Mouse (Mus musculus) spleen, adult 12 weeks (tissue): Measurements from ENCODE around the gene Usp51.
"Not testable (repeated sequence)": the region's sequence is repeated elsewhere in the genome, so short reads cannot be mapped to it uniquely, and the experiment has no call there.

ENCODE experiments used
- DNase-seq: peaks from one replicate; pipeline ENCODE4 v3.0.0; 2022; ENCODE audit warnings: low spot score

Gene Usp51

DNA sequence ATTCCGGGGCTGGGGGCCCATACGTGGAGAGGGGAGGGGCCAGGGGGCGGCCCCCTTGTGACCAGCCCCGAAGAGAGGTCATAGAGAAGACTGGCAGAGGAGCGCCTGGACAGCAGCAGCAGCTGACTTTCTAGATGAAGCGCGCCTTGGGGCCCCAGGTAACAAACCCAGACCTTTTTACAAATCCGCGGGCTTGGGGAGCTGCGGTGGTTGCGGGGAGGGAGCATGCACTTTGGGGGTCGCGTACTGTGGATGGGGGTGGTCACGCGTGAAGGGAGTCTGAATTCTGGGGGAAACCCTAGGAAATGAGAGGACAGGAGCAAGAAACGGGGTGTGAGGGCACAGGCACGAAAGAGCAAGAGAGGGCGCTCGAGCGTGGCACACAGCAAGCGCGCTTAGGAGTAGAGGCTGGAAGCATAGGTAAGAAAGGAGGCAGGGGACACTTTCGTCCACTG, at the start of gene Usp51:
TSS of gene Usp51 (plus strand) at position 83 of the 455 bp plus-strand sequence.
- DNase-seq = peak; percentile 6

DNA sequence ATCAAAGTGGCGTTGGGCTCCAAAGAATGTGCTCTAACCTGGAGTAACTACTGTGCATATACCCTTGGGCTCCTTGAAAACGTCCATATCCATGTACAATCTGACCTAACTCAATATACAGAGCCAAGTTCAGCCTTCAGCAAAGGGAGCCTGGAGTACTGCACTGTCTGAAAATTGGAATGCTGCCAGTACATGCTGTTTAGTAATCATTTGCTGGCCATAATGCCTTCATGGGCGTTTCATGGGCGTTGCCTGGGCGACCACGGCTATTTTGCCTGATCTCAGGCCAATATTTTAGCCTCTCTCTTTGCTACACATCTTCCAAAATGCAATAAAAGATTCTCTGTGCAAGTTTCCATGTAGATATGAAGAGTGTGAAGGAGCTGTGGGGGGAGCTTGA, 36.7 kb upstream of the Usp51 start:
- DNase-seq = no peak

DNA sequence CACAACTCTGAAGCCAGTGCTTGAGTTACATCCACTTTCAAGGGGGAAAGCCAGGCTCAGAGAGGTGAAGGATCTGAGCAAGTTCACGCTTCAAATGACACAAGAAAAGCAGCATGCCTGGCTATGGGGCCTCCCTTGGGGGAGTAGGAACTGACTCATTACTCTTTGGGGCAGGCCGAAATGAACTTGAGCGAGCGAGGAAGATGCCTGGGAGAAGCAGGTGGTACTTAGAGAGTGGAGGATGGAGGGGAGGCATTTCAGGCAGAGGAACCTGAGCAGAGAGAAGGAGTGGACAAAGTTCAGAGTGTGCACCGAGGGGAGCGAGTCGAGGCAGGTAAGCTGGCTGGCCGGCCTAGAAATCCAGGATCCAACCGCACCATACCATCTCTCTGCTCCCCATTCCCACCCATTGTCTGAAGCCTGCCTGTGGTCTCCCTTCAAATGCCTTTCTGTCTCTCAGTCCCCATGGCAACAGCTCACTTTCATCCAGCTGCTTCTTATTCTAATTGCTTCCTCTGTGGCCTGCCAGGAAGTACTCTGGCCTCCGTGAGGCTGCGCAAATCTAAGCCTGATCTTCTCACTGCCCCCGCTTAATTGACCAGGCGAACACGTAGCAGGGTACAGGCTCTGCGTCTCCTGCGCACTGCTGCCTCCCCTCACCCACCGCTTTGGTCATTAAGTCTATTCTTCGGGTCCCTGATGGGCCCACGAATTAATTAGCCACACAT, 32.6 kb upstream of the Usp51 start:
- not testable (repeated sequence) for DNase-seq

DNA sequence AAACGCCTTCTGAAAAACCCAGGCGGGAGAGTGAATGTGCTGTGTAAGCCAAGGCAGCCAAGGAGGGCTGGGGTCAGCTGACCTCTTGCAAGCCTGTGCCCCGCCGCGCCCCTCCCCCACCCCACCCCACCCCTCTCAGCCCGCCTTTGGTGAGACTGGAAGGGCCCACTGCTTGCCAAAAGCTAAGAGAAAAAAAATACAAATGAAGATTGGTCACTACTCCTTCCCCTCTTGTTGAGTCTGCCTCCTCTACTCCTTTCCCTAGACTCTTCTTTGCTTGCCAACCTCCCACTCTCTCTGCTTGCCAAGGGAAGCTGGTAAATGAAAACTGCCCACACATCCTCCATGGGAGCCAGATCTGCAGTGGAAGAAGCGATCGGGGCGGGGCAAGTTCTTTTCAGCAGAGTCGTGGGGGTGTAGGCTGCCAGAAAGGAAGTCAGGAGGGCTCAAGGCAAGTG, 32.0 kb upstream of the Usp51 start:
- DNase-seq = no peak

DNA sequence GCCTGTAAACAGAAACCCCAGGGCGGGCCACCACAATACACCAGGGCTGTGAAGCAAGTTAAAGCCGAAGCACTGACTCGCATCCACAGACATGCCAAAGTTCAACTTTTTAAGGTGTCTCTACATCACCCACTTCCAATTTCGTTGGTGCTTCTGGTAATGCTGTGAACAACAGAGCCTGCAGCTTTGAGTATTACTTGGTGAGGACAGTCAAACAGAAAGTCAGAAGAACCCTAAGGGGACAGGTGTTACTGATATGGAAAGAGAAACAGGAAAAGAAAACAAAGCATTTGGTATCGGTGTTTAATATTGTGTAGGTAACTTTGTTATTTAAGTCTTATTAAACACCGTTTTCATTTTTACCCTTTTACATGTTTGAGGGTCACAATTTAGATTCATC, 29.7 kb upstream of the Usp51 start:
- DNase-seq = no peak

DNA sequence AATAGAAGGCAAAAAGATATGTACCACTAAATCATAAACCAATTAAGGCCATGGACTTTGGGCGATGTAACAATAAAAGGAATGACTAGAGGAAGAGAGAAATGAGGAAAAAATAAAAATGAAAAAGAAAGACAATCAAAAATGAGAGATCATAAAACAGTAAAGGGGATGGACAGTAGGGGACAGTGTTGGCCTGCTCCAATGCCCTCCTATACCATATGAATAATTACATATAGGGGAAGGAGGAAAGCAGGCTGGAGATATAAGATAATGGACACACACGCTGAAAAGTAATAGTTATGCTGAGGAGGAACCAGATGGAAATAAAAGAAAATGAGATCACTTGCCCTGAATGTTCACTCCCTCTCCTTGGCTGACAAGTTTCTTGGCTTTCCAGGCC, 21.3 kb upstream of the Usp51 start:
- no peak for DNase-seq

DNA sequence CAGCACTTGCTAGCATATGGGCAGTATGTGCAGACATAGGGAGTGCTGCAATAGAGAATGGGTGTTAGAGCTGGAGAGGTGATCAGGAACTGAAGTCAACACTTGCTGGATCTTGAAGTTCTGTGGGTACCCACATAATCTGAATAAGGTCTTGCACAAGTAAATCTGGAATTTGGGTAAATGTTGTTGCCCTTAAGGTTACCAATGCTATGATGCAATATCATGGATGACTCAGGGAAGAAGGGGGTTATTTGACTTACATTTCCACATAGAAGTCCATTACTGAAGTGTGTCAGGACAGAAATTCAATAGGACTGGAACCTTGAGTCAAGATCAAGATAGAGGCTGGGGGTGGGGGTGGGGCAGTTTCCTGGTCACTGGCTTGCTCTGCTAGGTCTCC, 16.4 kb upstream of the Usp51 start:
- DNase-seq = not testable (repeated sequence)

DNA sequence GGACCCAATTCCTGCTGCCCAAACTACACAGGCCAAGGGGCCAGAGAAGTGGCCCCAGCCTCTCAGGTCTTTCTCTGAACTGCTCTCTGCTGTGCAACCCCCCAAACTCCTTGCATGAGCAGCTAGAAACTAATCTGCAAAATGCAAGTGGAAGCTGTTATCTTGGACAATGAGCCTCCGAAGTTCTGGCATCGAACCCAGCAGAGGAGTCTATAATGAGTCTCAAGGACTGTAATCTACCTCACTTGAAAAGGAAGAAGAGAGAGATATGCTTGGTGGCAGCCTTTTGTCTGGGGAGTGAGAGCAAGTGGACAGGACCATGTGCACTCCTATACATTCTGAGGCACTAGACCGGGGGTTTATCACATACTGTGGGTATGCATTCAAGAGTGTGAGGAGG, 10.2 kb upstream of the Usp51 start:
- not testable (repeated sequence) for DNase-seq

DNA sequence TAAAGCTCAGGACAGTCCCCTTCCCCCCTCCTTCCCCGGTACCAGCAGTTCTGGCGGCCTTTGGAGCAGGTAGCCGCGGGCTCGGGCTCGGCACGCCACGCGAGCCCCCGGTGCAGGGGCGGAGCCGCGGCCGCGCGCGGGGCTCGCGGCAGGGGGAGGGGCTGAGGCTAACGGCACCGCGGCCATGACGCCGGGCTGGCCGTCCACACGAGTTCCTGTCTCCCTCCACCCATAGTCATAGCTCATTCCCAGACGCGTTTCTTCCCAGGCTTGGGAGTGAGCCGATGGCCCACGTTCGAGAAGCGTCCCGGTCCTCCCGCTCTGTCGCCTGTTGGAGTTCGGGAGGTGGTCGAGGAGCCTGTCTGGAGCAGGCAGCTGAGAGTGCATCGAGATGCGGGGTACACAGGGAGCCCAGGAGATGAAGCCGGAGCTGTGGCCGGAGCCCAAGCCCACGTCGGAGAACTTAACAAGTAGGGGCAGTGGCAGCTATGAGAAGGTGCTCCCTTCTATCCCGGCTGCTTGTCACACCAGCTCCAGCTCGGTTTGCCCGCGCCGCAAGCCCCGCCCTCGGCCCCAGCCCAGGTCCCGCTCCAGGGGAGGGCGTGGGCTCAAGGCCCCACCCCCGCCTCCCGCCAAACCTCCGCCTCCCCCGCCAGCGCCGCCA, 884 bp downstream of the Usp51 start:
- DNase-seq = peak; percentile 21

DNA sequence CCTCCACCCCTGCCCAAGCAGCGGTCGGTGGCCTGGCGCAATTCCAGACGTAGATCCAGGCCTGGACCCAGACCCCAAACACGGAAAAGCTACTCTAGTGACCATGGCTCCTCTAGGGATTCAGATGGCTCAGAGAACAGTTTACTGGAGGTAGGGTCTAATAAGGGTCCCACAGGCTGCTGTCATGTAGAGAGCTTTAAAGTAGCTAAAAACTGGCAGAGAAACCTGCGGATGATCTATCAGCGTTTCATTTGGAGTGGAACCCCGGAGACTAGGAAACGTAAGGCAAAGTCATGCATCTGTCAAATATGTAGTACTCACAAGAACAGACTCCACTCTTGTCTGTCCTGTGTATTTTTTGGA, 1.4 kb downstream of the Usp51 start:
- DNase-seq = no peak

DNA sequence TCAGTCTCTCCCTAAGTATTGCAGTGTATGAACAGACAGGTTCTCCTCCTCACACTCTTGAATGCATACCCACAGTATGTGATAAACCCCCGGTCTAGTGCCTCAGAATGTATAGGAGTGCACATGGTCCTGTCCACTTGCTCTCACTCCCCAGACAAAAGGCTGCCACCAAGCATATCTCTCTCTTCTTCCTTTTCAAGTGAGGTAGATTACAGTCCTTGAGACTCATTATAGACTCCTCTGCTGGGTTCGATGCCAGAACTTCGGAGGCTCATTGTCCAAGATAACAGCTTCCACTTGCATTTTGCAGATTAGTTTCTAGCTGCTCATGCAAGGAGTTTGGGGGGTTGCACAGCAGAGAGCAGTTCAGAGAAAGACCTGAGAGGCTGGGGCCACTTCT, 19.0 kb downstream of the Usp51 start:
- DNase-seq = not testable (repeated sequence)

DNA sequence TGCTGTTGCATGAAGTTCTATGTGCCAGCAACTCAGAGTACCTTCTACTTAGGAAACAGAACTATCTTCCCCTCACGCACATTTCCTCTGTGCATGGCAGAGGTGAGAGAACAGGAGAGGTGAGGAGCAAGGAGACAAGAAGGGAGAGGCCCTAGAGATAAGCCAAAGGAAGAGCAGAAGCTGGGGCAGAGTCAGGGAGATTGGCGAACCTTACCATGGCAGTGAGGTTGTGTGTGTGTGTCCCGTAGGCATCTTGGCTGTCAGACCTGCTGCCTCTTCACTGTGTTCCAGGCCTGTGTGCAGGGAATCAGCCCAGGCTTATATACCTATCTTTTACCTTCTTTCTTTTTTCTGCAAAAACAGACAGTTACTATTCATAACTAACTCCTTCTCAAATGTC, 19.4 kb downstream of the Usp51 start:
- not testable (repeated sequence) for DNase-seq

DNA sequence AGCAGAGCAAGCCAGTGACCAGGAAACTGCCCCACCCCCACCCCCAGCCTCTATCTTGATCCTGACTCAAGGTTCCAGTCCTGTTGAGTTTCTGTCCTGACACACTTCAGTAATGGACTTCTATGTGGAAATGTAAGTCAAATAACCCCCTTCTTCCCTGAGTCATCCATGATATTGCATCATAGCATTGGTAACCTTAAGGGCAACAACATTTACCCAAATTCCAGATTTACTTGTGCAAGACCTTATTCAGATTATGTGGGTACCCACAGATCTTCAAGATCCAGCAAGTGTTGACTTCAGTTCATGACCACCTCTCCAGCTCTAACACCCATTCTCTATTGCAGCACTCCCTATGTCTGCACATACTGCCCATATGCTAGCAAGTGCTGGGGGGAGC, 25.3 kb downstream of the Usp51 start:
- DNase-seq = not testable (repeated sequence)

DNA sequence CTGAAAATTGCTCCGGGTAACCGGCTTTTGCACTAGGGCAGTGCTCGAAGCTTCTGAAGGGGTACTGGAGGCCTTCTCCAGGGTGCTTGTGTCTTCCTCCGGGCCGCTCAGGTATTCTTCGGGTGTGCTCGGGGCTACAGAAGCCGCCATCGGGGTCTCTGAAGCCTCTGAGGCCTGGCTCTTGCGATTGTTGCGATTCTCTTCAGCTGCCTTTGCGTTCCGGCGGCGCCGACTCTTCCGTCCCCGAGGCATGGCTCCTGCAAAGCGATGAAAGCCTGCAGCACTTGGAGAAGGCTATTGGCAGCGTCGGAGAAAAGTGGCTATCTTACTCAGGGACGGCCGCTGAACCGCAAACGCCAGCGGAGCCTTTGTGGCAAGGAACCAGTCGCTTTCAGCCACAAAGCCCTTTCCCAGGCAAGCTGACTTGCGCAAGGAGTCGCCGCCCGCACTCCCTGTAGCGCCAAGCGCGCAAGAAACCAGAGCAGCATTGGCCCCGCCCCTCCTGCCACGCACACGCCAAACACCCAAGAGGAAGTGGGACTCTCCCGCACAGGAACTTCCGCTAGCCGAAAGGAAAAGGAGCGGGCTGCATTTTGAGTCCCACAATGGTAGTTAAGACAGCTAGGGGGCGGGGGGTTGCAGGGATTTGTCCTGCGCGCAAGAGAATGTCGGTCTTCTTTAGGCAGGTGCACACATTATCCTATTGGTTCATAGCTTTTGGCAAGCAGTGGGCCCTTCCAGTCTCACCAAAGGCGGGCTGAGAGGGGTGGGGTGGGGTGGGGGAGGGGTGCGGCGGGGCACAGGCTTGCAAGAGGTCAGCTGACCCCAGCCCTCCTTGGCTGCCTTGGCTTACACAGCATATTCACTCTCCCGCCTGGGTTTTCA, 31.1 kb downstream of the Usp51 start, which contains the start of gene Mageh1:
TSS of gene Mageh1 (minus strand) at position 489 of the 885 bp plus-strand sequence.
- DNase-seq = no peak

DNA sequence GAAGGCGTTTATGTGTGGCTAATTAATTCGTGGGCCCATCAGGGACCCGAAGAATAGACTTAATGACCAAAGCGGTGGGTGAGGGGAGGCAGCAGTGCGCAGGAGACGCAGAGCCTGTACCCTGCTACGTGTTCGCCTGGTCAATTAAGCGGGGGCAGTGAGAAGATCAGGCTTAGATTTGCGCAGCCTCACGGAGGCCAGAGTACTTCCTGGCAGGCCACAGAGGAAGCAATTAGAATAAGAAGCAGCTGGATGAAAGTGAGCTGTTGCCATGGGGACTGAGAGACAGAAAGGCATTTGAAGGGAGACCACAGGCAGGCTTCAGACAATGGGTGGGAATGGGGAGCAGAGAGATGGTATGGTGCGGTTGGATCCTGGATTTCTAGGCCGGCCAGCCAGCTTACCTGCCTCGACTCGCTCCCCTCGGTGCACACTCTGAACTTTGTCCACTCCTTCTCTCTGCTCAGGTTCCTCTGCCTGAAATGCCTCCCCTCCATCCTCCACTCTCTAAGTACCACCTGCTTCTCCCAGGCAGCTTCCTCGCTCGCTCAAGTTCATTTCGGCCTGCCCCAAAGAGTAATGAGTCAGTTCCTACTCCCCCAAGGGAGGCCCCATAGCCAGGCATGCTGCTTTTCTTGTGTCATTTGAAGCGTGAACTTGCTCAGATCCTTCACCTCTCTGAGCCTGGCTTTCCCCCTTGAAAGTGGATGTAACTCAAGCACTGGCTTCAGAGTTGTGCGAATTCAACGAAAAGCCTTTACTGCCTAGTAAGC, 31.9 kb downstream of the Usp51 start:
- not testable (repeated sequence) for DNase-seq
